Mouse (Mus musculus) midbrain, embryonic 14.5 days (tissue): ENCODE results near the gene Cog4. TPM values are rescaled to one million over a fixed set of nuclear protein-coding genes. Genes with fewer than 3 reads are reported as not detected.
A peak's percentile ranks its signal among the peaks of the same experiment; 100 is the strongest.

Experiments used
- ATAC-seq: fragments of 200-750 bp; cut with Nextera tagmentation; 2 replicates; pipeline ENCODE4 v1.8.0; 2017; ENCODE audit warnings: moderate number of reproducible peaks, moderate library complexity; ENCODE audit not compliant: low FRiP score, low TSS enrichment
- DNase-seq: peaks from one replicate; pipeline ENCODE4 v3.0.0-alpha.2; 2015
- H3K27ac ChIP-seq: fragments of 300-500 bp; sonication (generic); replicated peaks from 2 replicates; pipeline ENCODE4 v1.5.1; 2014; ENCODE audit warnings: mild to moderate bottlenecking, low read depth, low read length, moderate library complexity
- H3K27me3 ChIP-seq: fragments of 300-500 bp; sonication (generic); 2 replicates; pipeline ENCODE4 v1.6.1; 2014; ENCODE audit warnings: low read length, control low read depth, mixed read lengths; ENCODE audit not compliant: control insufficient read depth, insufficient read depth
- H3K36me3 ChIP-seq: fragments of 300-500 bp; sonication (generic); 2 replicates; pipeline ENCODE4 v1.6.1; 2014; ENCODE audit warnings: low read length, control low read depth; ENCODE audit not compliant: control insufficient read depth, insufficient read depth
- H3K4me1 ChIP-seq: fragments of 300-500 bp; sonication (generic); 2 replicates; pipeline ENCODE4 v1.6.1; 2014; ENCODE audit warnings: mild to moderate bottlenecking, antibody characterized with exemption, low read length, control low read depth; ENCODE audit not compliant: control insufficient read depth, insufficient read depth
- H3K4me2 ChIP-seq: fragments of 300-500 bp; sonication (generic); 2 replicates; pipeline ENCODE4 v1.6.1; 2014; ENCODE audit warnings: mild to moderate bottlenecking, low read length, moderate library complexity
- H3K4me3 ChIP-seq: fragments of 300-500 bp; sonication (generic); replicated peaks from 2 replicates; pipeline ENCODE4 v1.5.1; 2014; ENCODE audit warnings: low read depth, low read length
- H3K9ac ChIP-seq: fragments of 300-500 bp; sonication (generic); replicated peaks from 2 replicates; pipeline ENCODE4 v1.6.1; 2014; ENCODE audit warnings: mild to moderate bottlenecking, low read length, moderate library complexity
- H3K9me3 ChIP-seq: fragments of 300-500 bp; sonication (generic); 2 replicates; pipeline ENCODE4 v1.6.1; 2016; ENCODE audit warnings: low read length, control low read depth, mixed read lengths; ENCODE audit not compliant: control insufficient read depth
- WGBS: fragments of 180-500 bp; shearing (Covaris S2); extraction: QIAGEN DNeasy Blood & Tissue Kit; methylation state at CpG from one replicate; pipeline ENCODE4 v1.1.7; 2014; 5-methylcytosine and 5-hydroxymethylcytosine counted together
- polyA plus RNA-seq: library from polyadenylated mRNA; unstranded; fragments of >200 nt; fragmentation: Nextera tagmentation; extraction: Ambion mirVana; gene quantifications from 2 replicates; pipeline ENCODE4 v1.2.1, GENCODE M21; 2014

Gene Cog4
- polyA plus RNA-seq, 1 experiment from 2014 or later = 70.0 TPM

DNA sequence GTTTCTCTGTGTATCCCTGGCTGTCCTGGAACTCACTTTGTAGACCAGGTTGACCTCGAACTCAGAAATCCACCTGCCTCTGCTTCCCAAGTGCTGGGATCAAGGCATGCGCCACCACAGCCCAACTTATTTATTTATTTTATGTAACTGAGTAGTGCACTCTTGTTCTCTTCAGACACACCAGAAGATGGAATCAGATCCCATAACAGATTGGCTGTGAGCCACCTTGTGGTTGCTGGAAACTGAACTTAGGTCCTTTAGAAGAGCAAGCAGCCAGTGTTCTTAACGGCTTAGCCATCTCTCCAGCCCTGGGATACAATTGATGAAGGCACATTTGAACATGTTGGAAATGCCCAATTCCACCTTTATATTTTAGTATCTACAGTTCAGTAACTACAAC lies 27.8 kb upstream of the Cog4 start:
- Histone ChIP-seq H3K27ac (no peak overlapping the region), H3K4me3 (no peak overlapping the region), H3K4me2 (no peak overlapping the region), H3K4me1 (no peaks in the 10 kb centered on the region), H3K9me3 (no peaks in the 10 kb centered on the region), H3K9ac (no peak overlapping the region), H3K36me3 (peaks cover 100% of the 10 kb centered on the region), H3K27me3 (no peaks in the 10 kb centered on the region)
- no peak for ATAC-seq
- peak; percentile 20 for DNase-seq
- WGBS = 88% methylated on average over 3 of the region's 3 CpGs

DNA sequence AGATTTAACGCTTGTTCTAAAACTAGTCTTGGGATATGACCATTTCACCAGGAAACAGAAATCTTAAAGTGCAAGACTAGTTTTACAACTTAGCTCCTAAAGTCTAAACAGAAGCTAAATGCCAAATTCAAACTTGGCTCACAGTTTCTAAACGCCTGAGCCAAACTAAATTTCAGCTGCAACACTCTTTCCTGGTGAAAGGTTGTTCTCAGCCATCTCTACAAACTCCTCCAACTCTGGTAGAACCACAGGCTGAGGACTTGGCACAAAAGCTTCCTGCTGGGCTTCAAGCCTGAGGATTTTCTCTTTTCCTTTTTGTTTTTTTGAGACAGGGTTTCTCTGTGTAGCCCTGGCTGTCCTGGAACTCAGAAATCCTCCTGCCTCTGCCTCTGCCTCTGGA lies 26.1 kb upstream of the Cog4 start:
- no peak overlapping the region for H3K4me3 ChIP-seq
- ATAC-seq (no peak), DNase-seq (no peak)
- no peaks in the 10 kb centered on the region for H3K9me3 ChIP-seq
- no peak overlapping the region for H3K4me2 ChIP-seq
- no peaks in the 10 kb centered on the region for H3K4me1 ChIP-seq
- H3K27me3 ChIP-seq = no peaks in the 10 kb centered on the region
- no peak overlapping the region for H3K9ac ChIP-seq
- H3K27ac ChIP-seq = no peak overlapping the region
- H3K36me3 ChIP-seq = peaks cover 100% of the 10 kb centered on the region
- 96% methylated on average over 2 of the region's 2 CpGs for WGBS

DNA sequence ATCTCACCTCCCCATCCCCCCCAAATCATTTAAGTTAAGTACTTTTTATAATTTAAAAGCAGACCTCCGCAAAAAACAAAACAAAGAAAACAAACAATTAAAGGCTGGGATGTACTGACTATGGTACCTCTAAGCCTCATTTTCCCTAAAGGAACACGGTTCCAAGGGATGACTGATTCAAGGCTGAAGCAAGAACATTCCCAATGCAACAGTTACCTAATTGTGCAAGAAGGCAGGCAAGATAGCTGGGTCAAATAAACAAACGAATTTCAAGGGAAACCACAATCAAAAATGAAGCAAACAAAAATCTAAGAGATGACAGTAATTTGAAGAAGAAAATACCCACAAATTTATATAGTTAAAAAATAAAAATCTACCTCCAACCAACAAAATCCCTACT lies 24.4 kb upstream of the Cog4 start:
- 90% methylated on average over 3 of the region's 3 CpGs for WGBS

DNA sequence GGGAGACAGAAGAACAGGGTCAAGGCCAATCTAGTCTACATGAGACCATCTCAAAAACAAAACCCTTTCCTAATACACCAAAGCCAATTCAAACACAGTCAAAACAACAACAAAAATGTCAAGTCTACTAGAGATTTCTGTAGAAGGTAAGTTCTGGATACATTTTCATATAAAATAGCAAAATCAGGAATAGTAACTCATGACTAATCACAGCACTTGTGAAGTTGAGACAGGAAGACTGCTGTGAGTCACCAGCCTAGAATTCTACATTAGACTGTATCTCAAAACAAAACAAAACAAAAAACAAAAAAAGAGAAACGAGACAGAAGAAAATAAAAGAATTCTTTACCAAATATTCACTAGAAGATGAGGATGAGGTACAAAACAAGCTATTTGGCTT lies 21.5 kb upstream of the Cog4 start:
- Histone ChIP-seq H3K4me3 (no peak overlapping the region), H3K4me2 (no peak overlapping the region), H3K9ac (no peak overlapping the region), H3K36me3 (peaks cover 100% of the 10 kb centered on the region), H3K27me3 (no peaks in the 10 kb centered on the region), H3K4me1 (no peaks in the 10 kb centered on the region), H3K27ac (no peak overlapping the region), H3K9me3 (no peaks in the 10 kb centered on the region)
- 88% methylated on average over 1 of the region's 1 CpGs for WGBS
- DNase-seq = no peak
- no peak for ATAC-seq

More for the DNA sequence above, 24.4 kb upstream of the Cog4 start:
- Histone ChIP-seq H3K4me3 (no peak overlapping the region), H3K4me1 (no peaks in the 10 kb centered on the region), H3K9ac (no peak overlapping the region), H3K36me3 (peaks cover 100% of the 10 kb centered on the region), H3K27ac (no peak overlapping the region), H3K4me2 (no peak overlapping the region), H3K9me3 (no peaks in the 10 kb centered on the region), H3K27me3 (no peaks in the 10 kb centered on the region)
- ATAC-seq (no peak), DNase-seq (no peak)

DNA sequence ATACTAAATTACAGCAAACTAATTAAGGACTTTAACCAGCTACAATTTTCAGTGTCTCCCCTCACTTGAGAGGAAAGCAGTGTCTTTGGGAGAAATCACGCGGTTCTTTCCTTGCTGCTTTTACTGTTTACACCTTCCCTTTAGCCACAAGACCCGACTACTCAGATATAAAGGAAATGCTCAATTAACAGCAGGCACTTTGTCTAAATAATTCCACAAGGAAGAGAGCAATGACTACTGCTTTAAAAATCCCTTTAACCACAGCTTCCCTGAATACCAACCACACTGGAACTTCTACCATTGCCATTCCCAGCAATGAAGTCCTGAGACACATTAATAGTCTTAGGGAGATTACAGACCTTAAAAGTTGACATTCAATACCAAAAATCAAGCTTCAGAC lies 17.9 kb upstream of the Cog4 start:
- Histone ChIP-seq H3K36me3 (peaks cover 97% of the 10 kb centered on the region), H3K27ac (no peak overlapping the region), H3K27me3 (no peaks in the 10 kb centered on the region), H3K9ac (no peak overlapping the region), H3K4me1 (no peaks in the 10 kb centered on the region), H3K4me2 (no peak overlapping the region), H3K4me3 (no peak overlapping the region), H3K9me3 (no peaks in the 10 kb centered on the region)
- 90% methylated on average over 3 of the region's 3 CpGs for WGBS
- ATAC-seq (no peak), DNase-seq (no peak)

DNA sequence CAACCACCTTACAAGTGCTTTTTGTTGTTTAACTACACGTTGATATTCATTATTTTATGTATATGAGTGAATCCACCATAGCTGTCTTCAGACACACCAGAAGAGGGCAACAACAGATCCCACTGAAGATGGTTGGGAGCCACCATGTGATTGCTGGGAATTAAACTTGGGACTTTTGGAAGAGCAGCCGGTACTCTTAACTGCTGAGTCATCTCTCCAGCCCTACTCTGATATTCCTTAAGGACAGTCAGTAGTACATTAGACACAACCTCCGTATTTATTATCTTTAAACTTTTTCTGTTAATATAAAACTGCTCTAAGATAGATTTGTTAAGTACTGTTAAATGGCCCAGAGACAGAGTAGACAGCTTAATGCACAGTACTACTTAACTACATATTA lies 14.4 kb upstream of the Cog4 start:
- no peak overlapping the region for H3K4me3 ChIP-seq
- WGBS = 95% methylated on average over 3 of the region's 3 CpGs
- H3K9ac ChIP-seq = no peak overlapping the region
- no peaks in the 10 kb centered on the region for H3K27me3 ChIP-seq
- no peak for ATAC-seq
- peaks cover 96% of the 10 kb centered on the region for H3K36me3 ChIP-seq
- DNase-seq = no peak
- H3K9me3 ChIP-seq = no peaks in the 10 kb centered on the region
- no peak overlapping the region for H3K4me2 ChIP-seq
- H3K4me1 ChIP-seq = no peaks in the 10 kb centered on the region
- H3K27ac ChIP-seq = no peak overlapping the region

DNA sequence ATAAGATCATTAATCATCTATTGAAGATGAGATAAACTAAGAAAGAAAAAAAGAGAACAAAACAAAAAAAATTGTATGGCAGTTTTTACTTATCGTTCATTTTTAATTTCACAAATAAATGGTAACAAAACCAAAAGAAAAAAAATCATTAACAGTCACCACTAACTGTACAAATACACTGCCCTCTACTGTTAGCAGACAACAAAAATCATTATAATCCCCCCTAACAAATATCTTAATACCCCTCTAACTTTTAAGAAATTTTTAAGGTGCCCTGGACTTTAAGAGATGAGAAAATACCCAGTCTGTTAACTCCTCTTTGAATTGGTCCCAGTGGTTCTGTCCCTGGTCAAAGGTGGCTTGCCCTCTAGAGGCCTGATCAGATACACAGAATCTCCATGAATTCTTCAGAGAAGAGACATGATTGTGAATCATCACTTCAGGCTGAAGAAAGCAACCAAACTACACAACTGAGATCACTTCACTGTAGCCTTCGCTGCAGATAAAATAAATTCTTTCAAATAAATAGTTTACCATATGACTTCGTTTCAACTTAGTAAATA lies 4.3 kb upstream of the Cog4 start:
- Histone ChIP-seq H3K4me2 (no peak overlapping the region), H3K9me3 (no peaks in the 10 kb centered on the region), H3K27ac (no peak overlapping the region), H3K27me3 (no peaks in the 10 kb centered on the region), H3K9ac (no peak overlapping the region), H3K36me3 (peaks cover 73% of the 10 kb centered on the region), H3K4me3 (no peak overlapping the region), H3K4me1 (peaks cover 9% of the 10 kb centered on the region)
- no peak for ATAC-seq
- peak; percentile 3 for DNase-seq
- WGBS = 97% methylated on average over 3 of the region's 3 CpGs

DNA sequence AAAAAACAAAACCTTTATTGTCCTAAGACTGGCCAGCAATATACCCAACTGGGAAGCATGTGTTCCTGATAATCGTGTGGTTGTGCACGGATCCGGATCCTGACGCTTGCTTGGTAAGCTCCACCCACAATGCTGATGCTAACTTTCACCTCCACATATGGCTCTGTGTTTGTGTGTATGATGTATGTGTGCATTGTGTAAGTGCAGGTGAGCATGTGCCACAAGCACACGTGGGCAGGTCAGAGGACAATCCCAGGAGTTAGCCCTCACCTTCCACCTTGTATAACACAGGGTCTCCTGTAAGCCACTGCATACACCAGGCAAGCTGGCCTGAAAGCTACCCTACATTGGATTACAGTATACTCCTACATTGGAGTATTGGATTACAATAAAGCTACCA lies 3.2 kb upstream of the Cog4 start:
- Histone ChIP-seq H3K9me3 (no peaks in the 10 kb centered on the region), H3K4me1 (peaks cover 17% of the 10 kb centered on the region), H3K27ac (no peak overlapping the region), H3K4me2 (no peak overlapping the region), H3K36me3 (peaks cover 62% of the 10 kb centered on the region), H3K9ac (no peak overlapping the region), H3K27me3 (no peaks in the 10 kb centered on the region), H3K4me3 (no peak overlapping the region)
- 93% methylated on average over 5 of the region's 5 CpGs for WGBS
- no peak for DNase-seq
- ATAC-seq = no peak

DNA sequence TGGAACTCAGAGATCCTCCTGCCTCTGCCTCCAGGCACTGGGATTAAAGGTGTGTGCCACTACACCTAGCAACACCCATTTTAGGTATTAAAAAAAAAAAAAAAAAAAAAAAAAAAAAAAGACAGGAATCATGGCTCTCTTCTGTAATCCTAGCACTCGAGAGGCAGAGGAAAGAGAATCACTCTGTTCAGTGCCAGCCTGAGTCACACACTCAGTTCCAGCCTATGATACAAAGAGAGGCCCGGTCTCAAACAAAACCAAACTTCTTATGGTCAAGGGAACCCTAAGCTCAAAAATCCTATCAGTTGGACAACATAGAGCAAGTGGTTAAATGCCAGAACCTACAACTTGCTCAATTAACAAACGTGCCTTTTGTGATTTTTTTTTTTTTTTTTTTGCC lies 1.5 kb upstream of the Cog4 start:
- no peak for ATAC-seq
- Histone ChIP-seq H3K9ac (0 out of 2 replicates have a peak overlapping the region, but pooled peaks have one; percentile 92), H3K9me3 (no peaks in the 10 kb centered on the region), H3K36me3 (peaks cover 50% of the 10 kb centered on the region), H3K27me3 (no peaks in the 10 kb centered on the region), H3K4me1 (peaks cover 17% of the 10 kb centered on the region), H3K27ac (no peak overlapping the region), H3K4me2 (peak overlapping the region; percentile 65), H3K4me3 (peak overlapping the region; percentile 97; the same call in 1 of the 2 replicates)
- no peak for DNase-seq
- 84% methylated on average over 3 of the region's 3 CpGs for WGBS
